10 mouse cellular contexts compared by ENCODE assay signal in genomic region chr1:160231013-160231412, GRCm38 (mm10). TPM values are rescaled to one million over a fixed set of nuclear protein-coding genes. Genes with fewer than 3 reads are reported as not detected.
DNase-seq lines count a peak whose midpoint lies in the region; ATAC-seq and TF ChIP-seq lines count a peak whose summit lies in the region.
"Had no signal": no experiment of that assay in that cellular context is flagged by ENCODE, and none has a peak within 500 bp of the region (broad histone marks: within the 10 kb centered on the region; RNA-seq: fewer than 3 reads in every experiment).

No protein-coding gene starts in this region.

- H3K36me3 ChIP-seq in limb, embryonic 14.5 days (ENCODE audit: control insufficient read depth, insufficient read depth, low read length) = no peaks in the 10 kb centered on the region
- H3K36me3 ChIP-seq in limb, embryonic 10.5 days = no peaks in the 10 kb centered on the region
- H3K36me3 ChIP-seq in CH12.LX (replicated peaks in 1 of 2; ENCODE audit: control insufficient read depth in 1 of 2, insufficient read depth in 1 of 2, low read length in 1 of 2) = peaks cover 29 to 43% of the 10 kb centered on the region in 2 experiments

- peak in 1 of 2 experiments; percentile 63; a peak in 2 of 4 replicates for TF ChIP-seq CTCF in CH12.LX (conservative IDR thresholded peaks at IDR 0.05 in 1 of 2, IDR thresholded peaks at IDR 0.05 in 1 of 2; ENCODE audit: low read depth in 2 of 2, low read length in 2 of 2)

- peaks cover 4% of the 10 kb centered on the region; the same call in 1 of the 2 replicates for H3K4me1 ChIP-seq in limb, embryonic 14.5 days (ENCODE audit: control insufficient read depth, insufficient read depth, low read length)
- H3K4me1 ChIP-seq in limb, embryonic 10.5 days = no peaks in the 10 kb centered on the region
- peaks cover 6 to 27% of the 10 kb centered on the region in 2 experiments; a peak in 3 of 4 replicates for H3K4me1 ChIP-seq in CH12.LX (ENCODE audit: control insufficient read depth in 1 of 2, insufficient read depth in 2 of 2)

- TF ChIP-seq RAD21 in CH12.LX (IDR thresholded peaks at IDR 0.05; ENCODE audit: low read depth, low read length) = peak; percentile 50

- H3K27ac ChIP-seq in limb, embryonic 14.5 days (replicated peaks; ENCODE audit: low read depth, low read length) = no peak overlapping the region
- no peak overlapping the region for H3K27ac ChIP-seq in limb, embryonic 10.5 days
- no peak overlapping the region for H3K27ac ChIP-seq in CH12.LX (ENCODE audit: insufficient read depth, low read depth)

- no peaks in the 10 kb centered on the region for H3K79me2 ChIP-seq in CH12.LX (replicated peaks; ENCODE audit: control insufficient read depth, extremely low read depth, insufficient read depth, poor library complexity, severe bottlenecking)

- ATAC-seq in limb, embryonic 14.5 days (ENCODE audit: low FRiP score, low read depth) = no peak
- ATAC-seq: inflammation-experienced regulatory T-cells, adult 6 months had no signal

- no peak overlapping the region for H3K4me2 ChIP-seq in limb, embryonic 14.5 days (replicated peaks; ENCODE audit: low read depth, low read length, severe bottlenecking)
- H3K4me2 ChIP-seq in CH12.LX (ENCODE audit: insufficient read depth, low read depth, poor library complexity, severe bottlenecking) = no peak overlapping the region

- dilution Hi-C loops in CH12.LX (cut with MboI; ENCODE audit: extremely low pct_ligation_motif_present, extremely low pct_unique_long_range_greater_than_20kb, low sequenced_read_pairs) = no loop called here

- DNase-seq in gastrocnemius, adult 18-20 months (ENCODE audit: low spot score) = peak; percentile 32
- no peak for DNase-seq in gastrocnemius, postnatal 25 days
- peak; percentile 81 for DNase-seq in limb, embryonic 14.5 days (ENCODE audit: low spot score)
- DNase-seq in limb, embryonic 10.5 days (ENCODE audit: low spot score) = no peak
- no peak for DNase-seq in CH12.LX (ENCODE audit: extremely low read depth)
- DNase-seq in embryo, embryonic 9.5 days (ENCODE audit: extremely low spot score) = peak; percentile 31
- DNase-seq in spleen, postnatal 10 days (ENCODE audit: low spot score in 2 of 2) = no peak
- DNase-seq in gastrocnemius, adult 8-10 months (ENCODE audit: low spot score in 2 of 2) = no peak

- H3K4me3 ChIP-seq in limb, embryonic 14.5 days (replicated peaks; ENCODE audit: low read length) = no peak overlapping the region
- no peak overlapping the region for H3K4me3 ChIP-seq in limb, embryonic 10.5 days
- H3K4me3 ChIP-seq in CH12.LX (replicated peaks in 1 of 3; ENCODE audit: low read depth in 2 of 3, low read length in 2 of 3, poor library complexity in 1 of 3) = no peak overlapping the region
- H3K4me3 ChIP-seq: megakaryocyte, embryonic 14.5 days had no signal

- no peaks in the 10 kb centered on the region for H3K9me3 ChIP-seq in limb, embryonic 14.5 days (ENCODE audit: control insufficient read depth, low read length)
- no peaks in the 10 kb centered on the region for H3K9me3 ChIP-seq in limb, embryonic 10.5 days (replicated peaks)
- H3K9me3 ChIP-seq in CH12.LX (replicated peaks; ENCODE audit: low read length) = no peaks in the 10 kb centered on the region
- H3K9me3 ChIP-seq: megakaryocyte, embryonic 14.5 days had no signal

- no peak for TF ChIP-seq POLR2A in limb, embryonic 14.5 days (IDR thresholded peaks at IDR 0.05; ENCODE audit: borderline replicate concordance, extremely low read depth, insufficient read depth, insufficient read length)
- no peak for TF ChIP-seq POLR2A in CH12.LX (IDR thresholded peaks at IDR 0.05; ENCODE audit: low read depth, low read length)

- in situ Hi-C loops in CH12.LX (cut with MboI; ENCODE audit: low pct_ligation_motif_present, low pct_unique_long_range_greater_than_20kb, low sequenced_read_pairs) = no loop called here

- H3K9ac ChIP-seq in limb, embryonic 14.5 days (ENCODE audit: low read depth, low read length, severe bottlenecking) = no peak overlapping the region
- no peak overlapping the region for H3K9ac ChIP-seq in CH12.LX (ENCODE audit: insufficient read depth, low read depth)

- TF ChIP-seq EP300 in CH12.LX (IDR thresholded peaks at IDR 0.05; ENCODE audit: low read length) = no peak

- whole genome bisulfite sequencing in limb, embryonic 14.5 days = 25% methylated on average over 4 of the region's 4 CpGs
- WGBS in limb, embryonic 10.5 days = 71% methylated on average over 4 of the region's 4 CpGs

- no peaks in the 10 kb centered on the region for H3K27me3 ChIP-seq in limb, embryonic 14.5 days (ENCODE audit: control insufficient read depth, insufficient read depth, low read length)
- H3K27me3 ChIP-seq in limb, embryonic 10.5 days (ENCODE audit: low read depth, poor library complexity, severe bottlenecking) = no peaks in the 10 kb centered on the region
- H3K27me3 ChIP-seq in CH12.LX (replicated peaks) = no peaks in the 10 kb centered on the region
- H3K27me3 ChIP-seq: megakaryocyte, embryonic 14.5 days had no signal

TF ChIP-seq in CH12.LX, 34 proteins besides CTCF, POLR2A, EP300 and RAD21:
- TF ChIP-seq SMC3 (IDR thresholded peaks at IDR 0.05; ENCODE audit: low read depth, low read length) (peak; percentile 67), ZKSCAN1 (IDR thresholded peaks at IDR 0.05; ENCODE audit: borderline replicate concordance, low read depth, low read length) (no peak)

RNA-seq across cellular contexts. Expression of gene Cacybp, which starts 18.3 kb away (rescaled TPM):
- total RNA-seq in gastrocnemius, adult 18-20 months (2021) = 10 to 100 TPM; 55.7 to 56.1 TPM
- 10 to 100 TPM; 47.4 to 49.6 TPM for total RNA-seq in gastrocnemius, postnatal 25 days (2021)
- 34.7 and 60.5 TPM in 2 replicates for polyA plus RNA-seq in limb, embryonic 14.5 days (2012; rRNA removed)
- 194 and 200 TPM in 2 replicates for polyA plus RNA-seq in limb, embryonic 14.5 days (2014; fragmentation: Nextera tagmentation; extraction: Ambion mirVana)
- 312 and 387 TPM in 2 replicates for polyA plus RNA-seq in limb, embryonic 10.5 days (2016; fragmentation: Nextera tagmentation; extraction: Ambion mirVana)
- 130 and 174 TPM in 2 replicates for total RNA-seq in CH12.LX (2012; rRNA removed)
- total RNA-seq in CH12.LX (2014; rRNA removed) = 390 and 459 TPM in 2 replicates
- polyA plus RNA-seq in CH12.LX (2012; ENCODE audit: insufficient read length, low read depth) = 357 and 459 TPM in 2 replicates
- total RNA-seq in gastrocnemius, adult 8-10 months (2022) = 10 to 100 TPM; 52.4 to 67.6 (median 60.6) TPM

RNA-seq across cellular contexts. Expression of gene Mrps14, which starts 36.0 kb away (rescaled TPM):
- total RNA-seq in gastrocnemius, adult 18-20 months (2021) = 10 to 100 TPM; 68.9 to 74.9 TPM
- 10 to 100 TPM; 74.2 to 76.1 TPM for total RNA-seq in gastrocnemius, postnatal 25 days (2021)
- polyA plus RNA-seq in limb, embryonic 14.5 days (2012; rRNA removed) = 44.5 and 53.7 TPM in 2 replicates
- 228 and 243 TPM in 2 replicates for polyA plus RNA-seq in limb, embryonic 14.5 days (2014; fragmentation: Nextera tagmentation; extraction: Ambion mirVana)
- polyA plus RNA-seq in limb, embryonic 10.5 days (2016; fragmentation: Nextera tagmentation; extraction: Ambion mirVana) = 223 and 226 TPM in 2 replicates
- total RNA-seq in CH12.LX (2012; rRNA removed) (103 and 107 TPM in 2 replicates), CH12.LX (2014; rRNA removed) (142 and 147 TPM in 2 replicates)
- polyA plus RNA-seq in CH12.LX (2012; ENCODE audit: insufficient read length, low read depth) = 103 and 106 TPM in 2 replicates
- 10 to 100 TPM; 74.2 to 82.8 (median 81.0) TPM for total RNA-seq in gastrocnemius, adult 8-10 months (2022)

Comparison
In these comparisons a context has a peak if more than half of its experiments do, and no peak if none do; other contexts are left out.
1. DNase-seq: peak in gastrocnemius, adult 18-20 months (single experiment), limb, embryonic 14.5 days (single experiment) and embryo, embryonic 9.5 days (single experiment); none in gastrocnemius, postnatal 25 days (single experiment), limb, embryonic 10.5 days (single experiment), CH12.LX (single experiment), spleen, postnatal 10 days (0 of 2) and gastrocnemius, adult 8-10 months (0 of 2).